Mouse (Mus musculus): ENCODE results near the gene Usp12.

Usp12 gene

DNA sequence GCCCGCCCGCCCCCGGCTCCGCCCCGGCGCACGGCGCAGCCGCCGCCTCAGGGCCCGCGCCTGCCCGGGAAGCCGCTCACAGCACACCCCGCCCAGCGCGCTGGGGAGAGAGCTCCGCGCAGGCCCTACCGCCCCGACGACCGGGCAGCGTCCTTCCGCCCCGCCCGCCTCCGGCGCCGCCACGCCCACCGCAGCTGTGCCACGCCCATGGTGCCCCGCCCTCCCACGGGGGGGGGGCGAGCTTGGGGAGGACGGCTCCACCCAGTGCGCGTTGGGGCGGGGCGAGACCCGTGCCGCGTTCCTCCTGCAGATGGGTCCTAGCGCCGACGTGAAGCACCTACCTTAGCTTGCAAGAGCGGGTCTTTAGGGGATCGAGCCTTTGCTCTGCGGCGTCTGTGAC is at the start of gene Usp12:
Gene Usp12 (minus strand): TSS at position 154 of the 400 bp plus-strand sequence.
- DNase-seq (ENCODE audit: extremely low read depth, insufficient read length, low spot score): peak; percentile 96

DNA sequence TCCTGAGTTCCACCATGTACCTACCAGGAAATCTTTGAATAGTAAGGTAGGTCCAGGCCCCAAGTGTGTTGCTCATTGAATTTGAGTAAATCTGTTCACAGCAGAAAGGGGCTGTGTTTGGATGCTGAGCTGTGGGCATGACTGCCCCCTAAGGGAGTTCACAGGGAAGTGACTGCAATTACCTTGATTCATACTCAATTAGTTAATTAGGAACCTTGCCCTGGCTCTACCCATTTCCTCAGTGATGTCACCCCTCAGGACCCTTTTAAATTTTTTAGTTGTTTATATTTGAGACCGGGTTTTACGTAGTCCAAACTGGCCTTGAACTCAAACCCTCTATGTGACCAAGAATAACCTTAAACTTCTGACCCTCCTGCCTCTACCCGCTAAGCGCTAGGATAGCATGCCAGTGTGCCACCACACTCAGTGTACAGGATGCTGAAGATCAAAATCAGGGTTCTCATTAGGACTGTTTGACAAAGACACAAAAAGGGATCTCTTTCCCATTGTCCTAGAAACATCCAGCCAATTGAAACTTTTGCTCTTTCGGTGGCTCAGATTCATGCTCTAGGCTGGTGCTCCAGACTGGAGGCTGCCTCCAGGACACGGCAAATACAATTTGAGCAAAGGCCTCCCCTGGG is 49.6 kb upstream of the Usp12 start:
- no peak for DNase-seq (ENCODE audit: extremely low read depth, insufficient read length, low spot score)

DNA sequence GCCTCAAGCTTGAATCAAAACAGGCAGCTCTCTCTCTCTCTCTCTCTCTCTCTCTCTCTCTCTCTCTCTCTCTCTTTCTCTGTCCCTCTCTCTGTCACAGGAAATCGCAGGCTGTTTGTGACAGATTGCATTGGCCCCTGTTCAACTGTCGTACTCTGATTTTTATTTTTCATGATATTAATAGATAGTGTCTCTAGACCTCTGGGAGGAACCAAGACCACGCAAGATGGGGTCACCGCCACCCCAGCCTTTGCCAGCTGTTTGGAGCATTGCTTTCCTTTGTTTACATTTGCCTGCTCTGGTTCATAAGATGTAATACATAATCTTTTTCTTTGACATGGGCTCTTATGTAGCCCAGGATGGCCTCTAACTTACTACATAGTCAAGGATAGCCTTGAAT is 47.2 kb upstream of the Usp12 start:
- no peak for DNase-seq (ENCODE audit: extremely low read depth, insufficient read length, low spot score)

DNA sequence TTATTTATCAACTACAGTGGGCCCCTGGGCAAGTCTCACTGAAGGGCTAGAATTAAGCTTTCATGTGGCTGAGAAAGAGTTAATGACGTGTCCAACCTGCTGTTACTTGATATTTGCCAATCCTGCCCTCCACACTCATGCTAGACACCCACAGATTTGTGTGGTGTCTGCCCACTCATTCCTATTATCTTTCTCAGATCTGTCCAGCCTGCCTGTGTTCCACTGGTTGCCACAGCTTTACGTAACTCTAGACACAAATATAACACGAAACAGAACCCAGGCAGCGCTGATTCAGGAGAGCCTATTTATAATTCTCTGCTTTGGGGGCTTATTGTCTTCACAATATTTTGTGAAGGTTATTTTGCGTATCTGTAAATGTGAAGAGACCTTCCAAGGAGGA is 46.5 kb upstream of the Usp12 start:
- DNase-seq (ENCODE audit: extremely low read depth, insufficient read length, low spot score): no peak

DNA sequence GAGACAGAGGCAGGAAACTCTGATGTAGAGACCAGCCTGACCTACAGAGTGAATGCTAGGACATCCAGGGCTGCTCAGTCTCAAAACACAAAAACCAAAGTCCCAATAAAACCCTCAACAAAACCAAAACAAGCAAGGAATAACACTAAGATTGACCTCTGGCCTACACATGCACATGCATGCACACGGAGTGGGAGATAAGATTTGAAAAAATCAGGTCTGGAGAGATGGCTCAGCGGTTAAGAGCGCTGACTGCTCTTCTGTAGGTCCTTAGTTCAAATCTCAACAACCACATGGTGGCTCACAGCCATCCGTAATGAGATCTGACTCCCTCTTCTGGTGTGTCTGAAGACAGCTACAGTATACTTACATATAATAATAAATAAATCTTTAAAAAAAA is 45.6 kb upstream of the Usp12 start:
- no peak for DNase-seq (ENCODE audit: extremely low read depth, insufficient read length, low spot score)

DNA sequence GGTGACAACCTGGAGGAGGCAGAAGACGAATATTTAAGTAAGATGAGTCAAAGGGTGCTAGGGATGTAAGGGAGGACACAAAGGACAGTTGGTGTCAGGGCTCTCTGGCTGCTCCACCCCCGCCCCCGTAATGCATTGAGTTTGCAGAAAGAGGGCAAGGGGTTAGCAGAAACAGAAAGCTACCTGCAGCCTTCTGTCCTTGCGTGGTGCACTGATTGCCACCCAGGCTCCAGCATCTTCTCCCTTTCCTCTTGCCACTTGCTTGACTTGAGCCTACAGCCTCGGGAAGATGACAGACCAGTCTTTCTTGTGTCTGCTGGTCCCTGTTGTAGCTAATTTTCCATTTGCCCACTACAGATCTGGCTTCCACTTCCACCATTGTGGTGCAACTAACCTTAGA is 45.0 kb upstream of the Usp12 start:
- DNase-seq (ENCODE audit: extremely low read depth, insufficient read length, low spot score): no peak

DNA sequence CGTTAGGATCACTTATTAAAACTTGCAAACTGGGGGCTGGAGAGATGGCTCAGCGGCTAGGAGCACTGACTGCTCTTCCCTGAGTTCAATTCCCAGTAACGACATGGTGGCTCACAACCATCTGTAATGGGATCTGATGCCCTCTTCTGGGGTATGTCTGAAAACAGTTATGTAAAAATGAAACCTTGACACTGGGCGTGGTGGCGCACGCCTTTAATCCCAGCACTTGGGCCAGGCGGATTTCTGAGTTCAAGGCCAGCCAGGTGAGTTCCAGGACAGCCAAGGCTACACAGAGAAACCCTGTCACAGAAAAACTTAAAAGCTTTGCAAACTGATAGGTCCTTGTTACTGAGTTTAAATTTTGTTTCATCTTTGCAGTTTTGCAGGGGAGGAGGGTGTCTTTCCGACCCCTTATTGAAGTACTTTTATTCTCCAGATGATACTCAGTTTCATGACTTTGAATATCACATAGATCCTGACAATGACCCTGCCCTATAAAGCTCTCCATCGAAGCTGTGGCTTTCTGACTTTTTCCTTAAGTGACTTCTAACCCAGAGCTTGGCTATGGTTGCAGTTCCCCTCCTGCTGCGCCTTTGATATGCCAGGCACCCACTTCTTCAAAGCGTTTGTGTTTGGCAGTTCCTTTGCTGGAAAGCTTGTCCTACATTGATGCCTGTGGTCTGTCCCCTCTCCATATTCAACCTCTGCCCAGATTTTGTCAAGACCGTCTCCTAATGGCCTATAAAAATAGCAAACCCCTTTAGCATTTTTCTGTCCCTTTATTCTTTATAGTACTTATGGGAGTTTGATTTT is 44.2 kb upstream of the Usp12 start:
- DNase-seq (ENCODE audit: extremely low read depth, insufficient read length, low spot score): no peak

DNA sequence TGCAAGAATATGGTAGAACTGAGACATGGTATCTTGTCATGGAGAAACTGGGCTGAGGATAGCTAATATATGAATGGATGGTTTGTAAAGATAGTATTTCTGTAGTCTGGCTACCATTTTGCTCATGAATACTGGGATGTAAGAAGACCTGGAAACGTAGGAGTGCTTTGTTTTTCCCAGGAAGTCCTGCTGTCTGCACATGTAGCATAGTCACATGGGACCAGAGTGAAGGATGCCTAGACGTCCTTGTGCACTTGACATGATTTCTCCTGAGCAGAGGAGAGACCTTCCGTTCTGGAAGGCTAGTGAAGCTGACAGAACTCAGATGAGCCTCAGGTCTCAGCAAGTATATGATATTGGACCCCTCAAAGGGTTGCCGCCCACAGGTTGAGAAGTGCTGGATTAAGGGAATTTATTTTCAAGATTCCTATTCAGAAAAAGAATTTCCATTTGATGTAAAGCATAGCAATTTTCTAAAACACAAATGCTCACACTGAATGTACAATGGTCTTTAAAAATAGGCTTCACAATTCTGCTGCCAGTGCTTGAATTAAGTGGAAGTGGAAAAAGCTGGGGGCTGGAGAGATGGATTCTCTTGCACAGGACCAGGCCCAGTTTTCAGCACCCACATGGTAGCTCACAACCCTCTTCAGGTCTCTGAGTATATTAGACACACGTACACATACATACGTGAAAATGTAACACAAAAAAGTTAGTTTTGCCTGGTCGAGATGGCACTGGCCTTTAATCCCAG is 43.3 kb upstream of the Usp12 start:
- no peak for DNase-seq (ENCODE audit: extremely low read depth, insufficient read length, low spot score)

DNA sequence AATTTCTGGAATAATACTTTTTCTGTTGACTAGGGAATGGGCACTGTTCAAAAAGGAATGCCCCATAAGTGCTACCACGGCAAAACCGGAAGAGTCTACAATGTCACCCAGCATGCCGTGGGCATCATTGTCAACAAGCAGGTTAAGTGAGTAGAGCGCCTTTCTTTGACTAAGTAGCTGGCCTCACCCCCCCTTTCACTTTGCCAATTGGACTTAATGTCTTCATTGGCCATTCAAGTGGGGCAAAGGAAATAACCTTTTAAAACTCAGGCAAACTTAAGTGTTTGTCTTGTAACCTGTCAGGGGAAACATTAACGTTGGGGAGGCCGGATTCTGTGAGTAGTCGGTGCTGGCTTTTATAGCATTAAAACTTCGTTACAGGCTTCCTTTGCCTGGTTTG is 40.2 kb upstream of the Usp12 start:
- DNase-seq (ENCODE audit: extremely low read depth, insufficient read length, low spot score): no peak

DNA sequence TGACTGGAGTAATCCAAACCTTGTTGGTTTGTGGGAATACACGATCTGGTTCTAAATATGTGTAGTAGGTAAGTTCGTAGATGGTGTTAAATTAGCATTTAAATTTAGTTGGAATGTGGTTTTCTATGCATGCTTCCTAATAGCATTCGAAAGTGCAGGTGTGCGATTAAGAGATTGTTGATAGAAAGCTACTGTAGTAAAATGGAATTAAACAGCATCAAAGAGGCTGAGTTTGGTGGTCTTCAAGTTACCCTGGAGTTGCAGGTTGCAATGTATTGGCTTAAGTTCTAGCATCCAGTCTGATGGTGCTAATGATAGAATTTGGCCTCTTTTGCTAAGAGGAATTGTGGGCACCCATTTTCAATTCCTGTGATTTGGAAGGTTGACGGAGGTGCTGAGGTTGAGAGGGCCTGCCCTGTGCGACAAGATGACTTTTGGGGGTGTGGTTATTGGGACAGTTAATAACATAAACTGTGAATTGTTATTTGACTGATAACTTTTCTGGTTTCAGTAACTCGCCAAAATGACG is 38.9 kb upstream of the Usp12 start:
- DNase-seq (ENCODE audit: extremely low read depth, insufficient read length, low spot score): no peak

DNA sequence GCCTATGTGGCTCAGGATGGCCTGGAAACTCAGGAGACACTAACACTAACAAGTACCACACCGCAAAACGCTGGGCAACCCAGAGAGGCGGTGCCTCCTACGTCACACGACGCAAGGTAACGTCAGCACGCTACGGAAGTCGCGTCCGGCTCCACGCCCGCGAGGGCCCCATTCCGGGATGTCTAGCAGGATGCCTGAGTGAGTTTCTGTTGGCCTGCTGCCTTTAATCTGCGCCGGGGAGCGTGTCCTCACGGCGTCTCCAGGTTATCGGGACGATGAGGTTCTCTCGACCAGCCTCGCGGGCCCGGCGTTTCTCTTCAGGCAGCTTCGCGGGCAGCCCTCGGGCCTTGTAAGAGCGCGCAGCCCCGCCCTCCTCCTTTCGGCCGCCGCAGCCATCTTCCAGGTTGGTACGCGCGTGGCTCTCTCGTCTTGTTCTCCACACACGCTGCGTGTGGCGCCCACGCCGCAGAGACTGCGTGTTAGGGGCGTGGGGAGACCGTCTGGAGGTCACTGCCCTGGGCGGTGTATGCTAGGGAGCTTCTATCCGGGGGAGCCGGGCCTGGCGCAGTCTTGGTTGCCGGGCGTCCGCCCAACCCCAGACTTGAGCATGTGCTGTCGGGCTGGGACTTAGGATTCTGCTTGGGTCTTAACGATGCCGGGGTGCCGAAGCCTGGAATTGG is 38.1 kb upstream of the Usp12 start, which contains the start of gene Rpl21:
Gene Rpl21 (plus strand): TSS at position 122 of the 680 bp plus-strand sequence.
- DNase-seq (ENCODE audit: extremely low read depth, insufficient read length, low spot score): peak; percentile 100

DNA sequence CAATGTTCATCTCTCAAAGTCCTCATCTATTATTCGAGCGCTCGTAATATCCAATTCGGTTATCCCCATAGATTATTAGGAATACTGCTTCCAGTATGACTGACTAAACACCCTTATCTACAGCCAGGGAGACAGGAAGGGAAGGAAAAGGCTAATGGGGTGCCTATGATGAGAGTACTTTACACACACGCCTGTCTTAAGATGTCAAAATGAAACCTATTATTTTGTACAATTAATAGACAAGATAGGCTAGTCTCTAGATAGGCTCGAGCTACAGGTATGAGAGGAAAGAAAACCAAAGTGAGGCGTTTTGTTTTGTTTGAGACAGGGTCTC is 37.6 kb upstream of the Usp12 start:
- DNase-seq (ENCODE audit: extremely low read depth, insufficient read length, low spot score): no peak

DNA sequence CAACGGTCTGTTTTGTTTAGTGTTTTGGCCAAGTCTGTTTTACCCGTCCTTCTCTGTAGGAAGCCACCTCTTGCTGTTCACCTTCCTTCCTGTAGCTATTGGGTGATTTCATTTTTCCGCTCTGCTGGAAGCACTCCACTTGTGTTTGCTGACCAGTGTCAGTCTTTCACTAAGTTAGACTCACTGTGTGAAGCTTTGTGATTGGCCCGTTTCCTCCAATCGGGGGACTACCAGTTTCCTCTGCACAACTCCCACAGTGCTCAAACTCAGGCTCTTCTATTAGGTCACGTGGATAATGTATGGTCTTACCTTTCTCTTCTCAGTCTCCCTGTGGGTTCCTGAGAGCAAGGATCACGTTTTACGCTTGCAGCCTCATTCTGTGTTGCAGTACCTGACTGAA is 34.7 kb upstream of the Usp12 start:
- DNase-seq (ENCODE audit: extremely low read depth, insufficient read length, low spot score): no peak

DNA sequence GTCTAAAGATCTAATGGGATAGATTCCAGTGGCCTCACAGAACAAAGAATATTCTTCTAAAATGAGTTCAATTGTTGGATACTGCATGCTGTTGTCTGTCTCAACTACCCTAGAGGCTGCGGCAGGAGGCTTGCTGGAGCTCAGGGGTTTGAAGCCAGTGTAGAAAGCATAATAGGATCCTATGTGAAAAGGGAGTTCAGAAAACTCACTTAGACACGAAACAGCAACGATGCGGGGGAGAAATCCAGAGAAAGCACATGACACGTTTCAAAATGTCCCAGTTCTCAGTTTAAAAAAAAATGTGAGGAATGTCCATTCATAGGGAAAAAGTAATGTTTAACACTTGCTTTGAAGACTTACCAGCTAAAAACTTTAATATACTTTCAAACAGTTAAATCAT is 28.2 kb upstream of the Usp12 start:
- DNase-seq (ENCODE audit: extremely low read depth, insufficient read length, low spot score): no peak

DNA sequence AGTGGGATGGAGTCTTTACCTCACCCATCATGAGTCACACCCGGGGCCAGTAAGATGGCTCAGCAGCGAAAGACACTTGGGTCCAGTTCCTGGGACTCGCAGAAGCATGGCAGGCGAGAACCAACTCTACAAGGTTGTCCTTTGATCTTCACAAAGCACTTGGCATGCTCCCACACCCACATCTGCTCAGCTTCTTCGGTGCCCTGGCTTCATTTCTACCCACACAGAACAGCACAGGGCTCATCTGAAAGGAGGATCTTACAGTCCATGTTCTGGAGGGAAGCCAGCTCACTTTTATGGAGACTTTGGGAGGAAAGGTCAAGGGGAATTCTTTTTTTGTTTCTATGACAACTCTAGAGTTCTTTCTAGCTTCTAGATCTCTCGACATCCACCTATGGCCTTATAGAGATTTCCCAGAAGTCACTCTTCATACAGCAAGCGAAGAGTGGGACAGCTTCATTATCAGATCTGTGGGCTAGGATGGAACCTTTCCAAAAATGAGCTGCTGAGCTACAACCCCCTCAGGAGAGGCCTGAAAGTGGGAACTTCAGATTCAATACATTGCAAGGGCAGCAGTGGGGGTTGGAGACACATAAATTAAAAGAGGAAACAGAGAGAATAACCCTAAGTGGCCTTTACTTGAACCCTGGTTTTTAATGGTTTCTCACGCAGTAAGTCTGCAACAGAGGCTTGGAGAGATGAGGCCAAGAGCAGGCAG is 24.3 kb upstream of the Usp12 start:
- no peak for DNase-seq (ENCODE audit: extremely low read depth, insufficient read length, low spot score)

DNA sequence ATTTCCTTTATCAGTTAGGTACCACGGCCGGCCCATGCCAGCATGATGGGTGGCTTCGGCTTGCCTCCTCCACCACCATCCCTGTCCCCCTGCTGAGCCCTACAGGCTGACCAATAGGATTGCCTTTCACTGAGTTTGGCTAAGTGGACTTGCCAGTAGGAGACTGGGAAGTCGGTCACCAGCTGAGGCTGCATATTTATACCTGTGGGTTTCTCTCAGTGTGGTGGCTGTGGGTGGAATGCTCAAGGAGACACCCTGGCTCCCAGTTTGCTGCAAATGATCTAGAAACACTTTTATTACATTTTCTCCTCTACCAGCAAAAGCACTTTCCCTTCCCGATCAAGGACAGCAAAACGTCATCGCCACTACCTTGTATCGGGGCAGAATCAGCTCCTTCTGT is 22.8 kb upstream of the Usp12 start:
- no peak for DNase-seq (ENCODE audit: extremely low read depth, insufficient read length, low spot score)

DNA sequence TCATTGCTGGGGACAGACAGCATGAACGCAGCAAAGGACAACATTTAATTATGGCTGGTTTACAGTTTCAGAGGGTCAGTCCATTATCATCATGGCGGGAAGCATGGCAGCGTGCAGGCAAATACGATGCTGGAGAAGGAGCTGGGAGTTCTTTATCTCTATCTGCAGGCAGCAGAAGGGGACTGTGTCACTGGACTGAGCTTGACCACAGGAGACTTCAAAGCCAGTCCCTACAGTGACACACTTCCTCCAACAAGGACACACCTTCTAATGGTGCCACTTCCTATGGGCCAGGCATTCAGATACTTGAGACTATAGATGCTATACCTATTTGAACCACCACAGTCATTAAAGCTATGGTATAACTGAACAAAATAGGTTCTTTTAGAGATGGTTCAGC is 20.6 kb upstream of the Usp12 start:
- no peak for DNase-seq (ENCODE audit: extremely low read depth, insufficient read length, low spot score)

DNA sequence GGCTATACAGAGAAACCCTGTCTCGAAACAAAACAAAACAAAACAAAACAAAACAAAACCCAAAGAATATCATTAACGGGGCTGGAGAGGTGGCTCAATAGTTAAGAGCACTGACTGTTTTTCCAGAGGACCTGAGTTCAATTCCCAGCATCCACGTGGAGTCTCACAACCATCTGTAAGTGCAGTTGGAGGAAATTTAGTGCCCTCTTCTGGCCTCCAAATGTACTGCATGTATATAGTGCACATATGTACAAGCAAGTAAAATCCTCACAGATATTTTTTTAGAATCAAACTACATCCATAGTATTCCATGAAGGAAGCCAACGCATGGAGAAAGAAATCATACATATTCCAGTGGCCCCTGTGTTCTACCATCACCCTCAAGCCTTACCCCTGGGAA is 18.6 kb upstream of the Usp12 start:
- DNase-seq (ENCODE audit: extremely low read depth, insufficient read length, low spot score): no peak

DNA sequence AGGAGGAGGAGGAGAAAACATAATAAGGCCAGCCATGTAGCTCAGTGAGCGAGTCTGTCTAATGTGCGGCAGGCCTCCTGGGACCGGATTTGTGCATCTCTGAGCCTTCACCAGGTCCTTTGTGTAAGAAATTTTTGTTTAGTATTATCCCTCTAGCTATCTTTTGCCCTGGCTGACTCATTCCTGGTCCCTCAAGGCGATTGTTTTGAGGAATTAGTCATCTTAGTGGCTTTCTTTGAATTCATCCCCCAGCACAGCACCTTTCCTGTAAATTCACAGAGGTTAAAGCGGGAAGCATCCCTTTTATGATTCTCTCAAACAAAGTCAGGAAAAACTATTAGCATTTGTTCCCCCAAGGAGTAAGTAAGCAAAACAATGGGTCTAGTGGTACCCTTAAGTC is 18.1 kb upstream of the Usp12 start:
- DNase-seq (ENCODE audit: extremely low read depth, insufficient read length, low spot score): no peak

DNA sequence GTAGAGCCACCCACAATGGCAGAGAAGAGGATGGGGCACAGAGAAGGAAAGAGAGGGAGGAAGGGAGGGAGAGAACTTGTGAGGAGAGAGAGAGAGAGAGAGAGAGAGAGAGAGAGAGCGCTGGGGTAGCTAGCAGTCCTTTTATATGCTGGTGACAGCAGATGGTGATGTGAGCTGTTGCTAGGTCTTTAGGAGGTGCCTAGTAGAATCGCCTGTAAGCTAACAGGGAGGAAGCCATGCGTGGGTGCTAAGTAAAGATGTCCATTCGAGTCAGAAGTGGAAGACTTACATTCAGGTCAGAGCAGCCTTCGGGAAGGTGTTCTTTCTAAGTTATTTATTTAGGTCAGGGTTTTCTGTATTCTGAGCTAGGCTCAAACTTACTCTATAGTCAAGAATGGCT is 15.1 kb upstream of the Usp12 start:
- DNase-seq (ENCODE audit: extremely low read depth, insufficient read length, low spot score): no peak

Data from 3134 (cell line).